Mouse (Mus musculus) hindbrain, embryonic 14.5 days (tissue): ENCODE measurements around the gene Sipa1l2. TPM values are rescaled to one million over a fixed set of nuclear protein-coding genes. Genes with fewer than 3 reads are reported as not detected.

Experiments used
- ATAC-seq: fragments of 200-750 bp; cut with Nextera tagmentation; 2 replicates; pipeline ENCODE4 v1.8.0; 2017; ENCODE audit warnings: moderate number of reproducible peaks, mild to moderate bottlenecking, moderate TSS enrichment, moderate library complexity; ENCODE audit not compliant: low FRiP score
- DNase-seq: peaks from one replicate; pipeline ENCODE4 v3.0.0-alpha.2; 2015; ENCODE audit warnings: low spot score
- H3K27ac ChIP-seq: fragments of 300-500 bp; sonication (generic); 2 replicates; pipeline ENCODE4 v1.5.1; 2014; ENCODE audit warnings: mild to moderate bottlenecking, moderate library complexity
- H3K27me3 ChIP-seq: fragments of 300-500 bp; sonication (generic); 2 replicates; pipeline ENCODE4 v1.6.1; 2014; ENCODE audit warnings: mild to moderate bottlenecking, low read length, mixed read lengths; ENCODE audit not compliant: control insufficient read depth, insufficient read depth
- H3K36me3 ChIP-seq: fragments of 300-500 bp; sonication (generic); replicated peaks from 2 replicates; pipeline ENCODE4 v1.6.1; 2014; ENCODE audit not compliant: control insufficient read depth, insufficient read depth
- H3K4me1 ChIP-seq: fragments of 300-500 bp; sonication (generic); replicated peaks from 2 replicates; pipeline ENCODE4 v1.6.1; 2014; ENCODE audit warnings: antibody characterized with exemption, low read length, mixed read lengths; ENCODE audit not compliant: control insufficient read depth, insufficient read depth
- H3K4me2 ChIP-seq: fragments of 300-500 bp; sonication (generic); replicated peaks from 2 replicates; pipeline ENCODE4 v1.6.1; 2014; ENCODE audit warnings: mild to moderate bottlenecking, moderate library complexity
- H3K4me3 ChIP-seq: fragments of 300-500 bp; sonication (generic); replicated peaks from 2 replicates; pipeline ENCODE4 v1.5.1; 2014; ENCODE audit warnings: mild to moderate bottlenecking, low read length
- H3K9ac ChIP-seq: fragments of 300-500 bp; sonication (generic); 2 replicates; pipeline ENCODE4 v1.6.1; 2014
- H3K9me3 ChIP-seq: fragments of 300-500 bp; sonication (generic); 2 replicates; pipeline ENCODE4 v1.6.1; 2016; ENCODE audit warnings: low read length; ENCODE audit not compliant: control insufficient read depth
- WGBS: fragments of 180-500 bp; shearing (Covaris S2); extraction: QIAGEN DNeasy Blood & Tissue Kit; methylation state at CpG from one replicate; pipeline ENCODE4 v1.1.7; 2014; 5-methylcytosine and 5-hydroxymethylcytosine counted together
- polyA plus RNA-seq: library from polyadenylated mRNA; unstranded; fragments of >200 nt; fragmentation: Nextera tagmentation; extraction: Ambion mirVana; gene quantifications from 2 replicates; pipeline ENCODE4 v1.2.1, GENCODE M21; 2014

Sipa1l2 gene
- polyA plus RNA-seq, 1 experiment from 2014 or later = 22.1 TPM

DNA sequence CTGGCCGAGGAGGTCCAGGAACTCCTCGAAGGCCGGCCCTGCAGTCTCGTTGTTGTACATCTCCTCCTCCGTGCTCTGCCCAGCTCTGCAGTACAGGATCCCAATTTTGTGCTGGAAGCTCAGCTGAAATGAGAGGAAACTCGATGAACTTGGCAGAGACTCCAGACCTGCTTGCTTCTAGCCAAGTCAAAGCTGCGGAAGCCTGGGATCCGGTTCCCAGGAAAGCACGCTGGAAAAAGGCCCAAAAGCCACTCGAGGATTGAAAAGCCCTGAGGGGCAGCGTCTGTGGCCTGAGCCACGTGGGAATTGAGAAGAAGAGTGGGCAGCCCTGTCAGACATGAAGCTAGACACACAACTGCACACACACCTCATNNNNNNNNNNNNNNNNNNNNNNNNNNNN is 94.7 kb downstream of the Sipa1l2 start:
- ATAC-seq (no peak), DNase-seq (peak; percentile 57)
- Histone ChIP-seq H3K36me3 (peaks cover 43% of the 10 kb centered on the region), H3K4me1 (no peaks in the 10 kb centered on the region), H3K9me3 (no peaks in the 10 kb centered on the region), H3K9ac (no peak overlapping the region), H3K27ac (no peak overlapping the region), H3K4me2 (no peak overlapping the region), H3K4me3 (no peak overlapping the region), H3K27me3 (no peaks in the 10 kb centered on the region)
- 75% methylated on average over 12 of the region's 12 CpGs for WGBS

DNA sequence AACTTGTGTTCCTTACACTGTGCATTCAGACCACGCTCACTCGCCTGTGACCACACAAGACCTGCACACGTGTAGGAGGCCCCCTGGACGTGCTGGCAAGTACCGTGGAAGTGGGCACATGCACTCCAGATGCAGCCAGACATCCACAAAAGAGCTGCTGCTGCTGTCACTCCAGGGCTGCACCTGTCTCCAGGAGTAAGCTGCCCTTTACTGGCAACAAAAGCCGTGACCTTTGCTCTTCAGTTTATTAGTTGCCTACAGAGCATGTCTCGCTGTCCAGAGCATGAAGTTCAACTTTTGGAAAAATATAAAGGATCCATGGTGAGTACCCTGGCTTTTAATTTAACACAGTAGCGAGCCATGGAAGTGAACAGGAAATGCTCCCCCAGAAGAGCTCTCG is 98.2 kb downstream of the Sipa1l2 start:
- 63% methylated on average over 9 of the region's 9 CpGs for WGBS
- no peak for ATAC-seq

DNA sequence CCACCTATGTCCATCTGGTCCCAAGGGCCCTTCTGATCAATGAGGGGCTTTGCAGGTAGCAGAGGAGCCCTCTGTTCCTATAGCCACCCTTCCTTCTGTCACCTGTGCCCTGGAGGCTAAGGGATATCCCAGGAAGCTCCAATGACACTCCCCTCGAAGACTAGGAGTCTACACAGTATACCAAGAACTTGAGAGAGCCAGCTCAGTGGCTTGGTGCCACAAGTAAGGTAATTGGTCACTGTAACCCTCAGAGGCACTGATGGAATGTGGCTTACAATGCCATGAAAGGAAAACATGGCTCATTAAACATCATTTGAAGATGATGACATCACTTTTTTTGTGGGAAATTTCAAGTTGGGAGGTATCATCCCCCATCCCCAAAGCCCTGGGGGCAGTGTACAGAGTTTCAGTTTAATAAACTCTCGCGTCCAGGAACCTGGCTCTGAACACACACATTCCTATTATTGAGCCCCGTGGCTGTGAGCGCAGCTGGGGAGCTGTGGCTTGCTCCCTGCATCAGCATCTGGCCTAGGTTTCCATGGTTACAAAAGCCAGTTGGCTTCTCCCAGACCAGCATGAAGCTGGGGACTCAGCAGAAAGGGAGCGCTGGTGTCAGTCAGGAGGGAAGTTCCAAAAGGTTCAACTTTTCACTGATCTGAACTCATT is 104.3 kb downstream of the Sipa1l2 start:
- Histone ChIP-seq H3K4me1 (peaks cover 15% of the 10 kb centered on the region), H3K4me3 (no peak overlapping the region), H3K4me2 (no peak overlapping the region), H3K27me3 (no peaks in the 10 kb centered on the region), H3K27ac (no peak overlapping the region), H3K36me3 (peaks cover 43% of the 10 kb centered on the region), H3K9ac (no peak overlapping the region), H3K9me3 (no peaks in the 10 kb centered on the region)
- ATAC-seq (peak; percentile 38; the same call in 1 of the 2 replicates), DNase-seq (peak; percentile 59)
- WGBS = 16% methylated on average over 6 of the region's 6 CpGs

More for the DNA sequence above, 98.2 kb downstream of the Sipa1l2 start:
- no peaks in the 10 kb centered on the region for H3K4me1 ChIP-seq
- no peak for DNase-seq
- no peak overlapping the region for H3K4me2 ChIP-seq
- H3K9me3 ChIP-seq = no peaks in the 10 kb centered on the region
- H3K4me3 ChIP-seq = no peak overlapping the region
- no peak overlapping the region for H3K27ac ChIP-seq
- no peaks in the 10 kb centered on the region for H3K27me3 ChIP-seq
- no peak overlapping the region for H3K9ac ChIP-seq
- peaks cover 67% of the 10 kb centered on the region for H3K36me3 ChIP-seq

DNA sequence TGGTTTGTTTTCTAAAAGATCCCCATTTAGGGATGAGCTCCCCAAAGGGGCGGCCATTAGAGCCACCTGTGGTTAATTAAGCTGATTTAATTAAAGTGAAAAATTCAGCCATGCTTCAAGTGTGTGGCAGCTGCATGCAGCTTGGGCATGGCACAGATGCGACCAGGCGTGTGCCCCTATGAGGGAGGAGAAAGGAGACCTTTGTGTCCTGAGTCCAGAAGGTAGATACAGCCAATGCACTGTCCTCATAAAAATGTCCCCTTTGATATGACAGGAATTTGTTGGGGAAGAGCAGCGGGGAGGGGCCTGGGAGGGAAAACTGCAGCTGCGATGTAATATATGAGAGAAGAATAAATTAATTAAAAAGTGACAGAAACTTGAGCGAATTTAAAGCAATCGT is 106.7 kb downstream of the Sipa1l2 start:
- H3K9me3 ChIP-seq = no peaks in the 10 kb centered on the region
- H3K36me3 ChIP-seq = peaks cover 24% of the 10 kb centered on the region
- H3K4me2 ChIP-seq = no peak overlapping the region
- ATAC-seq (no peak), DNase-seq (no peak)
- no peak overlapping the region for H3K9ac ChIP-seq
- H3K27ac ChIP-seq = no peak overlapping the region
- H3K4me1 ChIP-seq = peaks cover 23% of the 10 kb centered on the region
- WGBS = 49% methylated on average over 7 of the region's 7 CpGs
- H3K27me3 ChIP-seq = no peaks in the 10 kb centered on the region
- H3K4me3 ChIP-seq = no peak overlapping the region

DNA sequence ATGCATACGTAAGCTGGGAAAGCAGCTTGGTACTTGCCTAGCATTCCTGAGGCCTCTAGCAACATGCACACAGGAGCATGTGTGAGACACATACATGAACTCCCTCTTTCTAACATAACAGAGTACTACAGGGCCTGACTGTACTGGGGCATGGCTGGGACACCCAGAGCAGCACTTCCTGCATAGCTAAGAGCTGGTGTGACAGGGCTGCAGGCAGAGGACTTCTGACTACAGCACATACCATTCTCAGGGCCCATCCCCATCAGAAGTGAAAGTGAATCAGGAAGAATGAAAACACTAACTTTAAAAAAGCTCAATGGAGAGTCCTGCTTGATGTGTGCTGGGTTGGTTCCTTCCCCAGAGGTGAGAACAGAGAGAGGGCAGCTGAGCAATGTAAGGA is 108.1 kb downstream of the Sipa1l2 start:
- DNase-seq = no peak
- H3K36me3 ChIP-seq = peaks cover 12% of the 10 kb centered on the region; the same call in 1 of the 2 replicates
- H3K27me3 ChIP-seq = no peaks in the 10 kb centered on the region
- no peak for ATAC-seq
- no peaks in the 10 kb centered on the region for H3K9me3 ChIP-seq
- 89% methylated on average over 1 of the region's 1 CpGs for WGBS
- peaks cover 23% of the 10 kb centered on the region for H3K4me1 ChIP-seq
- no peak overlapping the region for H3K4me3 ChIP-seq
- no peak overlapping the region for H3K9ac ChIP-seq
- H3K27ac ChIP-seq = no peak overlapping the region
- no peak overlapping the region for H3K4me2 ChIP-seq

DNA sequence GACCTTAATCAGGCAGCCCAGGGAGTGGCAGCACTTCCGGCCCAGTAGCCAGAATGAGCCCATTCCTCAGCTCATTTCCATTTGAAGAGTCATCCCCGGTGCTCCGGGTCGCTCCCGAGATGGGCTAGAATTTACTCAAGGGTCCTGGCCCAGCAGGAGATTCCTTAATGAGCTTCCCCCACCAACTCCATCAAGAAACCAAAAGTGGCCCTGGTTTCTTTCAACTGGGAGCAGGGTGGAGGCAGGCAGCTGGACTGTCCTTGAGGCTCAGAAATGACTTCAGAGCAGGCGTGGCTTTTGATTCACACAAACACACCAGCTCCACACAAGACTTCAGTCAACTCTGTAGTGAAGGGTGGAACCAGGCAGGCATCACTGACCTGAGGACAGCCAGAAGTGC is 109.0 kb downstream of the Sipa1l2 start:
- no peak for DNase-seq

DNA sequence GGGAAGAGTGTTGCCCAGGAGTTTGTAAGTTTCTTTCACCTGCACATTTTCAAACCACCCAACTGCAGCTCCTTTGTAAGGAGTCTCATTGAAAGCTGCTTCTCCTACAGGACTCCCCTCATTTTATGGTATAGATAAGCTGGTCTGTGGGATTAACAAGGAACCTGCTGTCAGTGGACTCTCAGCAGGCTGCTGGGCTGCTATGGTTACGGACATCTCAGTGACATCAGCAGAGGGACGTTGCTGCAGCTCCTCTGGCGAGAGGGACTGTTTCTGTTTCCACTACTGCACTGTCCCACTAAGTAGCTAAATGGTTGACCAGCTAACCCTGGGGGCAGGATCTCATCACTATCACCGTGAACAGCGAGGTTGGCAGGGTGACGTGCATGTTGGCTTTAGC is 120.6 kb downstream of the Sipa1l2 start:
- peaks cover 77% of the 10 kb centered on the region for H3K36me3 ChIP-seq
- no peak overlapping the region for H3K4me3 ChIP-seq
- H3K4me2 ChIP-seq = no peak overlapping the region
- H3K9ac ChIP-seq = no peak overlapping the region
- ATAC-seq (no peak), DNase-seq (no peak)
- no peak overlapping the region for H3K27ac ChIP-seq
- no peaks in the 10 kb centered on the region for H3K27me3 ChIP-seq
- no peaks in the 10 kb centered on the region for H3K9me3 ChIP-seq
- WGBS = 69% methylated on average over 6 of the region's 6 CpGs
- no peaks in the 10 kb centered on the region for H3K4me1 ChIP-seq

More for the DNA sequence above, 109.0 kb downstream of the Sipa1l2 start:
- no peak for ATAC-seq
- peaks cover 16% of the 10 kb centered on the region for H3K4me1 ChIP-seq
- H3K9ac ChIP-seq = no peak overlapping the region
- no peak overlapping the region for H3K27ac ChIP-seq
- H3K4me2 ChIP-seq = no peak overlapping the region
- 18% methylated on average over 6 of the region's 6 CpGs for WGBS
- H3K9me3 ChIP-seq = no peaks in the 10 kb centered on the region
- H3K27me3 ChIP-seq = no peaks in the 10 kb centered on the region
- H3K36me3 ChIP-seq = peaks cover 11% of the 10 kb centered on the region; the same call in 1 of the 2 replicates
- H3K4me3 ChIP-seq = no peak overlapping the region

DNA sequence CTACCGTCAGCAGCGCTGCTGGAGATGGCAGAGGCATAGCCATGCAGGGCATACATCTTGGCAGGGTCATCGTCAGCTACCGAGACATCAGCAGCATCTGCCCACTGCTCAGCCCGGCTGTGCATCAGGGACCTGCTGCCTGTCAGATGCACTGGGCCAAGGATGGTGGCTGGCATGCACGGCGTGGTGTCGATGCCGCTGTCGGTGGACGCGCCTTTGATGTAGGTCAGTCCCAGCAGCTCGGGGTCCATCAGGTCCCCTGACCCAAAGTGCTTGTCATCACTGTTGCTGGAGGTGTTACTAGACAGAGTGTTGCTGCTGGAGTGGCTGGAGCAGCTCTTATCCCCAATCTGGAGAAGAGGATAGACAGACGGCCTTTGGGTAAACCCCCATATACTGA is 122.1 kb downstream of the Sipa1l2 start:
- no peak for DNase-seq
- ATAC-seq = no peak
- Histone ChIP-seq H3K9me3 (no peaks in the 10 kb centered on the region), H3K27me3 (no peaks in the 10 kb centered on the region), H3K27ac (no peak overlapping the region), H3K4me3 (no peak overlapping the region), H3K4me1 (no peaks in the 10 kb centered on the region), H3K36me3 (peaks cover 80% of the 10 kb centered on the region), H3K4me2 (no peak overlapping the region), H3K9ac (no peak overlapping the region)
- WGBS = 96% methylated on average over 14 of the region's 14 CpGs

DNA sequence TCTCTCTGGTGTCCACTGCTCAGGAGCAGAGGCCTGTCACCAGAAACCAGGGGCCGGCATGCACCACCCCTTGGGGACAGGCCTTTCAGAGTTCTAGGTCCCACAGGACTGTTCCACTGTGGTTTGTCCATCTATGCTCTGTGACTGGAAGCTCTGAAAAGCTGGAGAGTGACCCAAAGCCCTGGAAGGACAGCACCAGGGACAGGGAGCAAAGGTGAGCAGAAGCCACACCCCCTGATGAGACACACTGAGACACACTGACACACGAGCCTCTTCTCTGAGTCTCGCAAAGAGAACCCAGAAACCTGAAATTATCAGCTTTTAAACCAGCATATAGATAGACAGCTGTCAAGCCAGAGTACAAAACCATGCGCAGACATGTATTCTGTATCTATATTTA is 123.4 kb downstream of the Sipa1l2 start:
- H3K9ac ChIP-seq = no peak overlapping the region
- no peak overlapping the region for H3K4me3 ChIP-seq
- H3K27me3 ChIP-seq = no peaks in the 10 kb centered on the region
- H3K27ac ChIP-seq = no peak overlapping the region
- 90% methylated on average over 4 of the region's 4 CpGs for WGBS
- H3K4me2 ChIP-seq = no peak overlapping the region
- H3K9me3 ChIP-seq = no peaks in the 10 kb centered on the region
- DNase-seq = no peak
- H3K36me3 ChIP-seq = peaks cover 83% of the 10 kb centered on the region
- ATAC-seq = no peak
- H3K4me1 ChIP-seq = no peaks in the 10 kb centered on the region

DNA sequence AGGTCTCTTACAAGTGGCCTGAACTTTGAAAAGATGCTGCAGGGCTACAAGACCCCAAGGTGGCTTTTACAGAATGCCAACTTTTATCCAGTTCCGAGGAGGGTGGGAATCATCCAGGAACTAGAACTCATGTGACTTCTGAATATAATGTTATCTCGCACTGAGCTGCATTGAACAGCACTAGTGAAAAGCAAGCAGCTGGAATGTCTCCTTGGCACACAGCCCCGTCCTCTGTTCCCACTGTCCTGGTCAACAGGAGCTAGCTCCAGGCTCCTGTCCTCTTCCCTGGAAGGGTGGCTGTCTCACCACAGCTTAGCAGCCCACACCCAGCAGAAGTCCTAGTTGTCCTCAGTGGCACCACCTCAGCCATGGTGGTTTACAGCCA is 124.4 kb downstream of the Sipa1l2 start:
- Histone ChIP-seq H3K9me3 (no peaks in the 10 kb centered on the region), H3K27ac (no peak overlapping the region), H3K27me3 (no peaks in the 10 kb centered on the region), H3K4me3 (no peak overlapping the region), H3K36me3 (peaks cover 85% of the 10 kb centered on the region), H3K4me2 (no peak overlapping the region), H3K4me1 (no peaks in the 10 kb centered on the region), H3K9ac (no peak overlapping the region)
- ATAC-seq (no peak), DNase-seq (no peak)
- 82% methylated on average over 3 of the region's 3 CpGs for WGBS
